Mouse (Mus musculus): ENCODE results near the gene Gtf2f1.
"Not testable (repeated sequence)": the region's sequence is repeated elsewhere in the genome, so short reads cannot be mapped to it uniquely, and the experiment has no call there.

The Gtf2f1 gene

DNA sequence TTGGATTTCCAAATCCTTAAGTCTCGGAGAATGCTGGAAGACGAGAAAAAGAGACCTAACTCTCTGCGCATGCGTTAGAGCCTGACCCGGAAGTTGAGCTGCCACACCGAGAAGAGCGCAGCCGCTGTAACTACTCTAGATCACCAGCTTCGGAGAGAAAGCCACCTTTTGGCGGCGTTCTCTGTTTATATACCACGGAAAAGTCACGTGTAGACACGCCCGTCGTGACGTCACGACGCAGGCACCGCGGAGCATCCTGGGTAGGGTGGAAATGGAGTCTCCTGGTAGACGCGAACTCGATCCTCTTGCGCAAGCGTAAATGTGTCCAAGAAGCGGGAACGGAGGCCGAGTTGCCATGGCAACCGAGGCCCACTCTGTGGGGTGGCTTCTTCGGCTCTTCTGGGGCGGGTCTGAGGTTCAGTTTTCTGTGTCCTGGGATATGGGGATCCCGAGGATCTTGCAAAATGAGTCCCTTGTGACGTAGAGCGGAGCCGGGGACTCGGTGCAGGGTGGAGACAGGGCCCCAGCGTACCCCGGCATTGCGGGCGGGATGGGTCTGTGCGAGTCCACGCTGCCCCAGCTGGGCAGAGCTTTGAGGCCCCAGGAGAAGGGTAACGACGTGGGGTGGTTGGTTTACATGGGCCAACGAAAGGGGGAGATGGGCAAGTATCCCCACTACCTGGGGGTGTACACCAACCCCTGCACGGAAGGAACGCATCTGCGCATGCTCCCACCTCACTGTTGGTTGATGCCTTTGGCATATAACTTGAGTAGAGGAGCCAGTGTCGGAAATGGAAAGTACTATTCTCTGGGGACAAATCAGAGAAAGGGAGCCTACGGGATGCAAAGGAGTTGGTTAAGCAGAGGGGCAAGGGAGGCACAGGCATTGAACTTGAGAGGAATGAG is at the start of gene Gtf2f1, which contains the start of gene Gm17949:
Gene Gtf2f1, minus strand, starts transcription at position 53 of the 906 bp plus-strand sequence.
Gene Gm17949, plus strand, starts transcription at position 234 of the 906 bp plus-strand sequence.
- DNase-seq: peak; percentile 98

DNA sequence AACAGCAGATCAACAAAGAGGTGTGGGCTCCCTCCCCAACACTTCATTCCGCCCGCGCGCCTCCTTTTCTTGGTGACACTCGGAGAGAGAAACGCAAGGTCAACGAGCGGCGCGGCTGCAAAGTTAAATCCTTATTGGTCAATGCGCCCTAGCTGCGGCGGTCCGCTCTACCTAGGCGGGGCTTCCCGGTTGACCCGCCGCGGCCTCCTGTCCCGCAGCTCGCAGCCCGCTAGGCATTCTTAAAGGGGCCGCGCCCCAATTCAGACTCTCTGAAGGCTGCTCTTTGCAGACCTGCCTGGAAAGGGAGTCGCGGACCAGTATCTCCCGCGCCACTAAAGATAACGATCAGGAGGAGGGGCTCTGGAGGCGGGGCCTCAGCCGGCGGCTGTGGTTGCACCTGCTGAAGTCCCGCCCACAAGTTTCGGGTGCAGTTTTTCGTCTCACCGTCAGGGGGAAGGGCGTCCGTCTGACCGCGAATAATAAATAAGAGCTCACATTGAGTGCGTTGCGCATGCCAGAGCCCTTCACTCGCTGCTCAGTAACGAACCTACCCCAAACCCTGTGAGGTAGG is 49.2 kb upstream of the Gtf2f1 start:
- peak; percentile 96 for DNase-seq

DNA sequence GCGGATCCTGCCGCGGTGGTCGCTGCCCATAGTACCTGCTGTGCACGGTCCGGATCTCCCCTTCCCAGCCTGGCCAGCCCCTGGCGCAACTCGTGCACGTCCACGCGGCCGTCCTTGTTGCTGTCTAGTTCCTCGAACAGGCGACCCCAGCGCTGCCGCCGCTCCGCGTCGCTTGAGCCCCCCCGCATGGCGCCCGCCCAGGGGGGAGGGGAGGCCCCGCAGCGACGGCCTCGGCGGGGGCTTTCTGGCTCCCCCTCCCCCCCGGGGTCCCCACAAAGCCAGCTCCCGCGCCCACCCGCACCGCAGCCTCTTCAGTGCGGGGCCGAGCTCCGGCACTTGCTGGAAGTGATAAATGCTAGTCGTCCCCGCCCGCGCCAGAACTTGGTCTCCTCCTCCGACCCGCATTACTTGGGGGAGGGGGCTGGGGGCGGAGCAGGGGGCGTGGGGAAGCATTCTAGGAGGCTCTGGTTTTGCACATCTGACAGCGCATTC is 48.4 kb upstream of the Gtf2f1 start, which contains the start of gene Slc25a23:
Gene Slc25a23, minus strand, starts transcription at position 378 of the 492 bp plus-strand sequence.
- peak; percentile 84 for DNase-seq

DNA sequence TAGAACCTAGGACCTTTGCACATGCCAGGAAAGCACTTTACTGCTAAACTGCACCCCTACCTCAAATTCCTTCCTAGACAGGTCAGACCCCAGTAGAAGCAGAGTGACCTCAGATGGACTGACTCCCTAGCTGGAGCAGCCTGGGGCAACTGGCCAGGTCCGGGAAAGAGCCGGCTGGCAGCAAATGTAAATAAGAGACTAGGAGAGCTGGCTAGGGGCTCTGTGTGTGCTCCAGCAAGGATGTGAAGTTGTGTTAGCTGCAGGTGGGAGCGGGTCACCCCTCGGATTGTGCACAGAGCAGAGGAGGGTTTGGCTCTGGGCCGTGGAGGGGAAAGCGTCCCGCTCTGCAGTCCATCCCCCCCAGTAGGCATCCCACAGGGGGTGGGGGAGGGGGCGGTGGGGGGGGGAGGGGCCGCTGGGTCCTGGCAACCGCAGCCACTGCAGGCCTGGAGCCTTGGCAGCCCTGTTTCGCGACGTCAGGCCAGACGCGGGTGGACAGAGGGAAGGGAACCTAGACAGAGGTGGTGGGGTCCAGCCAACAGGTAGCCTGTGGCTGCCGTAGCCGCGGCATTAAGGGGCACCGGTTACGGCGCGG is 47.9 kb upstream of the Gtf2f1 start, which contains the start of gene Crb3:
Gene Crb3, plus strand, starts transcription at position 215 of the 595 bp plus-strand sequence.
- peak; percentile 52 for DNase-seq

DNA sequence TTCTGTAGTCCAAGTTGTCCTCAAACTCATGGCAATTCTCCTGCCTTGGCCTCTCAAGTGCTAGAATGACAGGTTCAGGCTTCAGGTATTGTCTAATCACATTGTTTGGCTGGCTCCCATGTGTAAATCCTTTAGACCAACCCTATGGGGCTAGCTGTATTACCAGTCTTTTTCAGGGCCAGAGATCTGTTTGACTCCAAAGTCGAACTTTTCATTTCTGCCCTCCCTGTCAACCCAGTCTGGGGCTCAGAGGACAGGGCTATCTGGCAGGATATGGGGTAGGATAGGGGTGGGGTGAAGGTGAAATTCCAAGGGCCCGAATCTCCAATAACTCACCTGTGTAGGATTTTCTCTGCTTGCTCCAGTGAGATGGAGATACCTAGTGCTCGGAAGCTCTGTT is 45.2 kb upstream of the Gtf2f1 start:
- DNase-seq: no peak

DNA sequence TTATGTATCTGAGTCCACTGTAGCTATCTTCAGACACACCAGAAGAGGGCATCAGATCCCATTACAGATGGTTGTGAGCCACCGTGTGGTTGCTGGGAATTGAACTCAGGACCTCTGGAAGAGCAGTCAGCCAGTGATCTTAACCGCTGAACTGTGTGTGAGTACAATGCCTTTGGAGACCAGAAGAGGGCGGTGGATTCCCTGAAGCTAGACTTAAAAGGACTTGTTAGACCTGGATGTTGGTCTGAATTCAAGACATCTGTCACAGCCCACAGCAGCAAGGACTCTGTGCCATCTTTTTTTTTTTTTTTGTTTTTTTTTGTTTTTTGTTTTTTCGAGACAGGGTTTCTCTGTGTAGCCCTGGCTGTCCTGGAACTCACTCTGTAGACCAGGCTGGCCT is 40.6 kb upstream of the Gtf2f1 start:
- not testable (repeated sequence) for DNase-seq

DNA sequence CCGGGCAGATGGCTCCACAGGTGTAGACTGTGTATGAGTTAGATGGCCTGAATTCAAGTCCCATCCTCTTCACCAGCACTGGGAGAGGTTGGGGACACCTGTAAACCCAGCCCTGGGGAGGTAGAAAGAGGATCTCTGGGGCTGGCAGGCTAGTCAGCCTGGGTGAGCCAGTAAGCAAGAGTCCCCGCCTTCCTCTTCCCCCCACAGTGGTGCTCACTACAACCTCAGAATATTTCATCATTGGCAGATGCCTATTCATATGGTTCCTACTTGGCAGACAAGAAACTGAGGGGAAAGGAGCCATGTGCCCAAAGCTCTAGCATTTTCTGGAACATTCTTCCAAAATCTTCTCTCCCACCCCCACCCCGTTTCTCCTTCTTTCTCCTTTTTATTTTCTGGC is 37.7 kb upstream of the Gtf2f1 start:
- no peak for DNase-seq

DNA sequence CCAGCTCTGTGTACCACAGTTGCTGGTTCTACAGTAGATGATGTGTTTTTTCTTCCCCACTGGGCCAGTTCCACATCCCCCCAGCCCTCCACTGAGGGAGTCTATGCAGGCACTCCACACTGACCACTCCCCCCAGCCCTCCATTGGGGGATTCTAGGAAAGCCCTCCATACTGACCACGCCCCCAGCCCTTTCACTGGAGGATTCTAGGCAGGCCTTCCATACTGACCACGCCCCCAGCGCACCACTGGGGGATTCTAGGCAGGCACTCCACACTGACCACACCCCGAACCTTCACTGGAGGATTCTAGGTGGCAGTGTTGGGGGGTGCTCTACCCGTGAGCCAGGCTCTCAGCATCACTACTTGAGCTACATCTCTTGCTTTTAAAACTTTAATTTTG is 36.3 kb upstream of the Gtf2f1 start:
- DNase-seq: no peak

DNA sequence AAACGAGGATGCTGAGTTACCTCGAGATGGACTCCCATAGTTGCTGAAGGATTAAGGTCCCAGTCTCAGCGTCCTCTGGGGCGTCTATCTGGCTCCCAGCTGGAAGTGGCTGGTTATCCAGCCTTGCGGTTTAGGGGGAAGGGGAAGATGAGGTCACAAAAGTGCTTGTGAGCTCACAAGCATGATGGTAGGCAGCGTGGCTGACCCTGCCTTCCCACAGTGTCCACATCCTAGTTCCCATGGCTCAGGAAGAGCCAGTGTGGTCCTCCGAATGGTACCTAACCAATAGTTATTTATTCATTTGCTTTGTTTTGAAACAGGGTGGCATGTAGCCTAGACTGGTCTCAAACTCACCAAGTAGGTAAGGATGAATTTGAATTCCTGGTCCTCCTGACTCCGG is 30.5 kb upstream of the Gtf2f1 start, which contains the start of gene Slc25a41:
Gene Slc25a41, minus strand, starts transcription at position 101 of the 400 bp plus-strand sequence.
- DNase-seq: no peak

DNA sequence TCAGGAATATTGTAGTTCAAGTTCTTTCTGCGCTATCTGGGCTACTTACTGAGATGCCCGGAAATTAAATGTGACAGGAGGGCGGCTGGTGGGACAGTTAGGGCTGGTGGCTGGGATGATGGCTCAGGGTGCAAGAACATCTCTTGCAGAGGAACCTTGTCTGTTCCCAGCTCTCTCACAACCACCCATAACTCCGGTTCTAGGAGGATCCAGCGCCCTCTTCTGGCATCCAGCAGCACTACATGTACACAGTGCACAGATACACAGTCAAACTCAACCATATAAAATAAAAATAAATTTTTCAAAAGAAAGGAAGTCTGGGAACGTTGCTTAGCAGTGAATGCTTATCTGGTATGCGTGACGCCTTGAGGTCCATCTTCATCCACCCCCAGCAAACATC is 27.9 kb upstream of the Gtf2f1 start:
- no peak for DNase-seq

DNA sequence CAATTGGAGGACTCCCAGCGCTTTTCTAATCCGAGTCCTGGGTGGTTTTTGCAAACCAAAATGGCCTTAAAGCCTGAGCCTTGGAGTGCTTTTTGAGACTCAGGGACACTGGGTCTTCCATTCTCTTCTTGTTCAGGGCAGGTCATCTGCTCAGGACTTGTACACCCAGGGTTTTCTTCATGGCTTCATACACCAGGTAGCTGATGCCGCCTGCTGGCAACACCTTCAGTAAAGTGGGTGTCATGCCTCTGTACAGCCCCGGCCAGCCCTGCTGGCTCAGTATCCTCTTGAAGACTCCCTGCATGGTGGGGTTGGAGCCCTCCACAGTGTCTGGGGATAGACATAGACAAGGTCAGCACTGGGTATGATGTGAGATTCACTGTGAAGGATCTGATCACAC is 21.8 kb upstream of the Gtf2f1 start:
- DNase-seq: no peak

DNA sequence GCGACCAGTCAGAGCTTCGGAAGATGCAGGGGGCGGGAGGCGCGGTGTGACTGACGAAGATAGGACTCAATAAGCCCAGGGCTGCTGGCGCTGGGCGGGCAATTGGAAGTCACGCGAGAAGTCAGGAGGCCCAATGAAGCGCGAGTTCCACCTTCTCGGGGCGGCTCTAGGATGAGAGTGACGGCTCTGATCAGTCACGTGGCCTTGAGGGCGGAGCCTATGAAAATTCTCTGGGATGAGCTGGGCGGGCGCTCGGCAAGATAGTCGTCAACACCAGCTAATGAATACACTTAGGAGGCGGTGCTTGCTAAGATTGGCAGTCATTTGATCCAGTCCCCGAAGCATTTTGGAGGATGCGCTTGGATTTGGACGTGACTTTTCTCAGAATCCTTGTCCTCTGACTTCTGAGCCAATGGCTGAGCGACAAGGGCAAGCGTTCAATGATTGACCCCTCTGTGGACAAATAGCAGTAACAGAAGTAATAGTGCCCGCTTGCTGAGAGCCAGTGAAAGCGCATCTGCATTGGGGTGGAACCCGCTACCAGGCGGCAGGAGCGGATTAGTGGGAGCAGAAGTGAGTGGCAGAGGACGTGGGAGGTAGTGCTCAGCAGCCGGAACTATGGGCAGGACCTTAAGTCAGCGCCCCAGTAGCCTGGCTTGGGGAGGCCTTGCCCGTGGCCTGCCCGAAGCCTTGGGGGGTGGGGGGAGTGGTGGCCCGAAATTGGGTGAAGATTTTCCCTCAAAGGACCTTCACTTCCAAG is 20.8 kb upstream of the Gtf2f1 start:
- DNase-seq: peak; percentile 100

DNA sequence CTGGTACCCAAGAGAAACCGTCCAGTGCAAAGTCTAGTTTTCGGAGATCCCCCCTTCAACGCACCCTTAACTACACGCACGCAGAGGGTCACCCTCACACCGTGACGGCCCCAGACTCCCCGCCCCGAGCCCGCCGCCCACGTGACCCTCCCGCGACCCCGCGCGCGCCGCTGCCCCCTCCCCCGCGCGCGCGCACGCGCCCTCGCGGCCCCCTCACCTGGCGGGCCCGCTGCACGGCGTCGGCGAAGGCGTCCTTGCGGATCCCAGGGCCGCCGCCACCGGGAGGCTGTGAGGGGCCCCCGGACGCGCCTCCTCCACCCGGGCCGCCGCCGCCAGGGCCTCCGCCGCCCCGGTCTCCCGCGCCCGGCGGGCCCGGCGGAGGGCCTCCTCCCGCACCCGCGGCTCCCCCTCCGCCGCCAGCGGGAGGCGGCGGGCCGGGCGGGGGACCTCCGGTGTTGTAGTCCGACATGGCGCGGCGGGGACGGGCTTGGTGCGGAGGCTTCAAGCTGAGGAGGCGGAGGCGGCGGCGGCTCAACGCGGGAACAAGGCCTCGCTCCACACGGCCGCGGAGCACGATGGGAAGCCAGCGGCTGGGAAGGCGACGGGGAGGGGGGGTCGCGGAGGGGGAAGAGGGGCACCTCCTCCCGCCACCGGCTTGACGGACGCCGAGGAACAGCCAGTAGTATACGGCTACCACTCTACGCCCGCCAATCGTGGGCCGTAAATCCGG is 20.0 kb upstream of the Gtf2f1 start, which contains the start of gene Khsrp:
Gene Khsrp, minus strand, starts transcription at position 592 of the 730 bp plus-strand sequence.
- DNase-seq: peak; percentile 60

DNA sequence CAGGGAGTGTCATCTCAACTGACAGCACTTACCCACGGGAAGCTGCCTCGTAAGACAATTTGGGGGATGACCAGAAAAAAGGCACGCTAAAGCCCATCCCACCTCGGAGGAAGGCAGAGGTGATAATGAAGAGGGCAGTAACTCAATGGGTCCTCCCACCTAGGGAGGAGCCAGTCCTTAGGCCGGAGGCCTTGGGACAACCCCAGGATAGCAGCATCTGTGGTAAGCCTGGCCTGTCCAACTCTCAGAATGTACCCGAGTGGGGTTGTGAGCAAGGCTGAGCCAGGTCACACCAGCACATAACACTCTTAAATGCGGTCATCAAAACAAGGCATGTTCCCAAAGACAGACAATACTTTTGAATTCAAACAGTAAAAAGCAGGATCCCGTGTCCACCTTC is 18.6 kb upstream of the Gtf2f1 start:
- DNase-seq: peak; percentile 26

DNA sequence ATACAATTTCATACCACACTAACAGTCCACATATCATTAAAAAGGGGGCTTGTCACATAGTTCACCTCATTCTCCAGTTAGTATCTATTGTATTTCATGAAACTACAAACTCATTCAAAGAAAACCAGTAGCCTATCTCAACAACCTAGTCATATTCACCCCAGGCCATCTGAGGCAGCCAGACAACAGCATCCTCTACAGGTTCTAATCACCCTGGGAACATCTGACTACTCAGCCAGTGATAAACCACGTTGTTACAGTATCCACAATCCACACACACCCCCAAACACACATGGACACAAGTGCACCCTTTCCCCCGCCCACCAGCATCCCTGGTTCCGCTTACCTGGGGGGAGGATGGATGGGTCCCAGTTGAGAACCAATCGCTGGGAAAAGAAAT is 16.4 kb upstream of the Gtf2f1 start:
- DNase-seq: no peak

DNA sequence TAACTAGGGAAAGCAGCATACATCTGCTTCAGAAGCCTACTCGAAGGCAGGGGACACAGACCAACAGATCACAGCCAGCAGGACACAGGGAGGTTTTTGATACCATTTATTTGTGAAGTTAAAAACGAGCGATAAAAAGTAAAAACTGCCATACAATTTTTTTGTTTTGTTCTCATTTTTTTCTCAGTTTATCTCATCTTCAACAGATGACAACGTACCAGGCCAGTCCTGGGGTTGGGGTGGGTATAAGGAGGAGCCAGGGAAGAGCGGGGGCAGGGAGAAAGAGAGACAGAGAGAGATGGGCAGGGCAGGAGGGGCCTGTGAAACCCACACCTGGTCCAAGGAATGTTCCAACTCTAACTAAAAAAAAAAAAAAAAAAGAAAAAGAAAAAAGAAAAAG is 9.9 kb upstream of the Gtf2f1 start:
- no peak for DNase-seq

DNA sequence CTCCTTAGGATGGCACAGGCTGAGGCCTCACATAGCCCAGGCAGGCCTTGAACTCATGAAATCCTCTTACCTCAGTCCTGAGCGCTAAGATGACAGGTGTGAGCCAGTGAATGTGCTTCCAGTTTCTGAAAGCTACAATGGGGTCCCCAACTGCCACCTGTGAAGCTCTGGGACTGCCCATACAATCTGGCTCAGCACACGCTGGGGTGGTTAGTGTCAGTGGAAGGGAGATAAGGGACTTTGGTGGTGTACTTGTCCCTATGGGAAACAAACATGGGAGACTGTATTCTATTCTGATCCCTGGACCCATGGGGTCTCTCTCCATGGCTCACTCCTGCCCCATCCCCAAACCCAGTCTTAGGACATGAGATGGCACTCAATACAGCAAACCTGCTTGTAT is 8.6 kb upstream of the Gtf2f1 start:
- DNase-seq: no peak

DNA sequence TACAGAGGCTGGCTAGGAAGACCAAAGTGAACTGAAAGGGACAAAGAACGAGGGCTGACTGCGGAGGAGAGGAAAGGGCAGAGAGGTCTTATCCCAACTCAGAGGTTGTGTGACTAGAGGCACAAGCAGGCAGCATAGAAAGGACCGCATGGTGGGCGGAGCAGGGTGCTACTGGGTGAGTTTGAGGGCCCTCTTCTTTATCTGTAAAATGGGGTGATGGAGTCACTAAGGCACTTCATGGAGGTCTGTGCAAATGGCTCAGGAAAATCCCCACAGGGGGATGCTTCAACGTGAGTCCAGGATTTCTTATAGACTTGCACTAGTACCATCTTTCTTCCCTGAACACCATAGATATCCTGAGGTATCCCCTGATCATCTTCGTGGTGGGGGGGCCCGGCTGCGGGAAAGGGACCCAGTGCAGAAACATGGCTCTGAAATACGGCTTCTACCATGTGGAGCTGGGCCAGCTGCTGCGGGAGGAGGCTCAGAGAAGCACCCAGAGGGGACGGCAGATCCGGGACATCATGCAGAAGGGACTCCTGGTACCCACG is 1.2 kb upstream of the Gtf2f1 start:
- no peak for DNase-seq

DNA sequence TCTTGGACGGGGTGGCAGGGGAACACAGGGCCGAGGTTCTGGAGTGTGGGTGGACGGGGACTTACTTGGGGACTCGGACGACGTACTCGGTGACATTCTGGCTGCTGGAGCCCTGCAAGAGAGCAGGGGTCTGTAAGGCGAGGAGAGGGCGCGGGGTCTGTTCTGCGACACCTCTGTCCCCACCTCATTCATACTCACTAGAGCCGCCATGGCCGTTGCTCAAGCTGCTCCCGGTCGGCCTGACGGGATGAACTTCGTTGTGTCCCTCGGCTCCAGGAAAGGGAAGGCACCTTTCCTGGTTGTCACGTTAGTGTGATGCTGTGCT is 215 bp downstream of the Gtf2f1 start:
- no peak for DNase-seq

DNA sequence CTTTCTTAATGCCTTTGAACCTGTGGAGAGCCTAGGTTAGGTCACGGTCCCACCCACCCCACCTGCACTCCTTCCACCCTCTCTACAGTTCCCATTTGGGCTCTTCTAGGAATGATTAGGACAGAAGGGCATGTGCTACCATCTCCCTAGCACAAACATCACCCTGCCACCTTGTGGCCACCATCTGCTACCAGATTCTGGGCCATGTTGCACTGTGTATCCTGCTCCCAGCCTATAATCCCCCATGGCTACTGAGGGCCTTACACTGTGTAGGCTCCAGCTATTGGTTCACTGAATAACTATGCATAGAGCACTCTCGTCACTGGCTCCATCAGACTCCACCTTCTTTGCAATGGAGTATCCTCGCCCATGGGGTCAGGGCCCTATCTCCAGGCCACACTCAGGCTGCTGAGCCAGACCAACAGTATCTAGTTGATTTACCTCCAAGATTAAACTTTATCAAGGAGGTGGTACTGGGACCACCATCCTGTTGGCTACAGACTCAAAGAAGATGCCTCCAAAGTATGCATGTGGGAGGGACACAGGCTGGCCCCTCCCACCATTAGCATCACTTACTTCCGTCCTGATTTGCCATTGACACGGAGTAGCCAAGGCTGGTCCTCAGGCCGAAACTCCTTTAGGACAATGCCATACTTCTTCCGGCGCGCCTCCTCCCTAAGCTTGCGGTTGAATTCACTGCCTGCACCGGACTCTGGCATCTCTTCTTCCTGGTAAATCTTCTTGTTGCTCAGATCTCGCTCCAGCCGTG is 3.8 kb downstream of the Gtf2f1 start:
- DNase-seq: no peak

DNA sequence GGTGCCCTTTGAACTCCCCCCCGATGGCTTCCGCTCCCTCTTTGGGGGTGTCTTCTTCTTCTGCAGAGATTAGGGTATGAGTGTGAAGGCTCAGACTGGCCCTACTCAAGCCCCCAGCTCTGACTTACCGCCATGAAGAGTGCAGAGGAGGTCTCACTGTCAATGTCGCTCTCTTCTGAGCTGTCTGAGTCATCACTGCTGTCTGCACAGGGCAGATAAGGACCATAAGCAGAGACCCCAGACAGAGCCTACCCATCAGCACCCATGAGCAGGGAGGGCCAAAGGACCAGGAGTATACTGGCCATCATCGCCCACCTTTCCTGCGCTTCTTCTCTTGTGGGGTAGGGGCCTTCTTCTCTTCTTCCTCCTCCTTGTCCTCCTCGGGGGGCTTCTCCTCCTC is 7.1 kb downstream of the Gtf2f1 start:
- DNase-seq: no peak
